Mouse (Mus musculus) kidney, adult 8-10 months (tissue): ENCODE measurements at regions not wholly inside any gene's neighbourhood (a gene's known extent, or its start where the extent isn't known, plus 50 kb on each side); places are given as distances from the start of the nearest gene placed in this dataset.

Experiments used
- DNase-seq, 2 experiments: peaks; one replicate each; pipeline ENCODE4 v3.0.0; 2022

- no peak for DNase-seq
Observed at GRCm38 (mm10) chr13:101215131-101215641, 382.0 kb upstream of the Slc30a5 start.

- no peak for DNase-seq
Observed at GRCm38 (mm10) chr13:101214094-101214493, 380.9 kb upstream of the Slc30a5 start.

DNA sequence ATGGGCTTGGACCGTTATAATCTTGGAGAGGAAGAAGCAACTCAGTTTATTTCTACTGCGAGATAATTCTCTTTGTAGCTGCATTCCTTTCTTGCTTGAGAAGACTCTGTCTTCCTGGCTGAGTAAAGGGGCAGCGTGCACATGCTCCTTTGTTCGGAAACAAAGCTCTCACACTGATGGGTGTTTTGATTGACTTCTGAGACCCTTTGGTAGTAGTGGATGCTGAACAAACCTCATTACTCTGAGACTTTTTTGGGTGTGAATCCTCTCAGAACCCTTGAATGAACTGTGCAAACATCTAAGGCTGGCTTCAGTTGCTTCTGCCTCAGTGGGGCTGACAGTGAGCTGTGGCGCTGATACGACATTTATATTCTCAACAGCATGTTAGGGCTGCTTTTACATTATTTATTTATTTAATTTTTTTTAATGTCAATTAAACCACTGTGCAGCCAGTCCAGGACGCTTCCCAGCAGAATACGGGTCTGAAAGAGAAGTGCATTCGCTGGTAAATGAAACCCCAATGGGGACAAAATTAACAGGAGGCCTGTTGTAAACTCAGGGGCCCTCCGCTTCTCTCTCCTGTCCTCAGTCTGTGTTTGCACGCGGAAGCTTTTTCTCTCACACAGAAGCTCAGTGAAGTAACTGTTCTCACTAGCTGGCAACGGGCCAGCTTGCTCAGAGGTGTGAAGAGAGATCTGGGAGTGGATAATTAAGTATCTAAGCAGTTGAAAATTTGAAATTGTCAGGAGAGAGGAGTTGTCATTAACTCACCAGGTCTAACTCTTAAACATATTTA, 380.1 kb upstream of the Slc30a5 start:
- DNase-seq: no peak

- DNase-seq: no peak
Observed at GRCm38 (mm10) chr13:101212341-101212895, 379.2 kb upstream of the Slc30a5 start.

GRCm38 (mm10) chr13:101208788-101209187, 375.6 kb upstream of the Slc30a5 start:
- DNase-seq: no peak

- DNase-seq: no peak
Observed at GRCm38 (mm10) chr13:101203463-101203862, 370.2 kb upstream of the Slc30a5 start.

GRCm38 (mm10) chr13:101202565-101203313, 369.5 kb upstream of the Slc30a5 start:
- DNase-seq: no peak

DNA sequence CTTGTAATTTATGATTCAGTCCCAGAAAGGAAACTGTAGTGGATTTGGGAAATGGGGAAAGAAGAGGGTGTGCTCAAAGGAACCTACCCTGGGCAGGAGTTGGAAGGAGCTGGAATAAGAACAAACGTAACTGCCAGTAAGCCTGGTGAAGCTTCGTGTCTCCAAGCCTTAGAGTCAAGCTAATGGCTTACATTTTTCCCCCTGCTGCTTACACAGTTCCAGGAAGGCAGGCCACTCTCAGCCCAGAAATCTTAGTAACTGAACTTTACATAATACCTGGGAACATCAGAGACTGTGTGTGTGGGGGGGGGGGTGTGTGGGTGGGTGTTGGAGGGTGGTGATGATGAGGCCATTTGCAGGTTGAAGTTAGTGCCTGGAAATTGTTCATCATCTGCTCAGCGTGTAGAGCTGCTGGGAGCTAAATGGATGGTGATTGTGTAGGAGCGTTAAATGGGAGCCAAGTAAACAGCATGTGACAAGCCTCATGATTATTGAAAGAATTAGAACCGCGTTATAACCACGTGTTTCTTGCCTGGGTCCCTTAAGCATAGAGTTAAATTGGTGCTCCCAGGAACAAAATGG, 357.1 kb upstream of the Slc30a5 start:
- DNase-seq: no peak

- DNase-seq: no peak
Observed at GRCm38 (mm10) chr13:101182387-101182786, 349.2 kb upstream of the Slc30a5 start.

GRCm38 (mm10) chr13:101175017-101175689, 341.9 kb upstream of the Slc30a5 start:
- no peak for DNase-seq

DNA sequence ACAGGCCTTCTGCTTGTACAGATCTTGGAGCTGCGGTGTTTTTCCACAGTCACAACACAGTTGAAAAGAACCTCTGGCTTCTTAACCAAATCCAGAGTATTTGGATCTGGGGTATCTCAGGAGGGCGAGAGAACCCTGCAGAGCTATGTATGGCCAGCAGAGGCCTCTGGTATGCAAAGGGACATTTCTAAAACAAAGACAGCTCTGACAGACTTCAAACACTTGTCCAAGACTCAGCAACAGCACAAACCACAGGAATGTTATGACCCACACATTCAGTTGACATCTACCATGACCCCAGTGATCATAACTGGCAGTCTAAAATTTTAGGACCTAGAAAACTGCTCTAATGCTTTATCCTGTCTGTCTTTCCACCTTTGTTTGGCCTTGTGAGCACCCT, 328.5 kb upstream of the Slc30a5 start:
- DNase-seq: peak in 1 of 2 experiments; percentile 9

DNA sequence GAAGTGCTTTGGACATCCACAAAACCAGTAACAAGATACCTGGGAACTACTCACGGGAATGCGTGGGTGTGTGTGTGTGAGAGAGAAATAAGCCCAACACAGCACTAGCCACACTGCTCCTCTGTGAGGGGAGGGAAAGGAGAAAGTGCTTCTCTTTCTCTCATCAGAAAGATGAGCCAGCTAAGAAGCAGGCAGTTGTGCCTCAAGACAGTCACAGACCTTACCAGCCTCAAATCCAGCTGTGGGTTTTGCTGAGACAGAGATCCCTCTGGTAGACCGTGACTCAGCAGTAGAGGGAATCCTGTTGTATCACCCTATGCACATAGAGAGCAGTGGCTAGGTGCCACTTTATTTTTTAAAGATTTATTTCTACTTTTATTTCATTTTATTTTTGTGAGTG, 326.7 kb upstream of the Slc30a5 start:
- DNase-seq: no peak

DNA sequence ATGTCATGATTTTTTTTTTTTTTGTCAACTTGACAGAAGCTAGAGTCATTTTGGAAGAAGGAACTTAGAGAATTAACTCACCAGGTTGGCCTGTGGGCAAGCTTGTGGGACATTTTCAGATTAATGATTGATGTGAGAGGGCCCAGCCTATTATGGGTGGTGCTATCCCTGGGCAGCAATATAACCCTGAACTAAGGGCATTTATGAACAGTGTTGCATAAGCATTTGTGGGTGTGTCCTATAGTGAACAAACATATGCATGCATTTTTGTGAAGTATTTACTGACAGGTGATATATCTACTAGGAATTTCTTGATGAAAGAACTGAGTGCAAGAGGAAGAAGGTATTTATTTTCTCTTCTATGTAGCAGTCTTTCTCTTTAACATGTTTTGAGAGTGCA, 320.5 kb upstream of the Slc30a5 start:
- DNase-seq: no peak

- DNase-seq: peak; percentile 12 to 52
Observed at GRCm38 (mm10) chr13:101142761-101143160, 309.5 kb upstream of the Slc30a5 start.

GRCm38 (mm10) chr13:101142104-101142735, 309.0 kb upstream of the Slc30a5 start:
- DNase-seq: no peak

DNA sequence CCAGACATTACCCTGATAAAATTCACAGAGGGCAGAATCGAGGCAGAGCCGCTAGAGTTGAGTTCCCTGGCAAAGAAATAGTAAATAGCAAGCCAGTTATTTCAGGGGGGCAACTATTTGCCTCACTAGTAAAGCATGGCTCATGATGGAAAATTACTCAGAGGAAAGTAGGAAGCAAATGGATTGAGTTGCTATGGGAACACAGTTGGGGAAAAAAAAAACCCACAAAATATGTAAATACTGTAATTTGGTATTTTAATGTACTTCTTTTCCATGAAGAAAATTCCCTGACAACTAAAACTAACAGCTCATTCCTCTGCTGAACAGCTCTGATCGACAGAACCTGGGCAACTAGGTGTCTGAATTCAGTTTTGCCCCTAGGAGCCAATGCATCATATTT, 296.2 kb upstream of the Slc30a5 start:
- DNase-seq: no peak

- no peak for DNase-seq
Observed at GRCm38 (mm10) chr13:101127808-101128207, 294.6 kb upstream of the Slc30a5 start.

DNA sequence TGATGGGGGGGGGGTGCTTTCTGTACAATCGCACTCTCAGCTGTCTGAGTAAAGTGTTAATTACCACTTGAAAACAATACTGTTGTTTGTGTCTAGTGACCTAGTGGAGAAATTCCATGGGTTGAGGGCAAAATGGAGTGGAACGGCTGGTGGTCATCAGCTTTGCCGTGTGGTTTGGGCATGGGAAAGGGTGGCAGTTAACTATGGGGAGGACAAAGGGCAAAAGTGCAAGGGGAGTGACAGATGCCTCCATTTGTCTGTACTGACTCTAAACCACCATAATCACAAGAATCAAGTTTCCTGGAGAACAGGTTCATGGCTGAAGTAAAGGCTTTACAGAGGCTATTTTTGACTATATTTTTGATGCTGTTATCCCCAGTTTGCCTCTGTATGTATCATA, 294.0 kb upstream of the Slc30a5 start:
- no peak for DNase-seq

DNA sequence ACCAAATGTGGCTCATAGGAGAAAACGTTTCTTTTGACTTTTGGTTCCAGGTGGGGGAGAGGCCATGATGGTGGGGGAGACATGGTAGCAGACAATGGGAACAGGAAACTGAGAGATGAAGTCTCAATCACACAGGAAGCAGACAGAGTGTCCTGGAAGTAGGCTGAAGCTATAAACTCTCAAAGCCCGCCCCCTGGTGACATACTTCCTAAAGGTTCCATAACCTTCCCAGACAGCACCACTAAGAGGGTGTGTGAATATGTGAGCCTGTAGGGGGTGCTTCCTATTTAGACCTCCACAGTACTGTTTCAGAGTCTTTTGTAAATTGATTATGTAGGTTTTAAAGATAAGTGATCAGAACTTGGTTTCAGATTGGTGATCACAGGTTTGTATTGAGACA, 284.1 kb upstream of the Slc30a5 start:
- no peak for DNase-seq

- DNase-seq: no peak
Observed at GRCm38 (mm10) chr13:101115296-101115695, 282.1 kb upstream of the Slc30a5 start.

- no peak for DNase-seq
Observed at GRCm38 (mm10) chr13:101112176-101112575, 278.9 kb upstream of the Slc30a5 start.

GRCm38 (mm10) chr13:101111773-101112172, 278.5 kb upstream of the Slc30a5 start:
- DNase-seq: no peak
